Mouse (Mus musculus) midbrain, embryonic 12.5 days (tissue): ENCODE data around the gene Actn1. TPM values are rescaled to one million over a fixed set of nuclear protein-coding genes. Genes with fewer than 3 reads are reported as not detected.

Source experiments
- ATAC-seq: fragments of 200-750 bp; cut with Nextera tagmentation; 2 replicates; pipeline ENCODE4 v1.8.0; 2017; ENCODE audit warnings: low read depth, moderate TSS enrichment, moderate library complexity; ENCODE audit not compliant: low FRiP score
- H3K27ac ChIP-seq: fragments of 300-500 bp; sonication (generic); replicated peaks from 2 replicates; pipeline ENCODE4 v1.5.1; 2016; ENCODE audit warnings: mild to moderate bottlenecking
- H3K27me3 ChIP-seq: fragments of 300-500 bp; sonication (generic); 2 replicates; pipeline ENCODE4 v1.6.1; 2016; ENCODE audit warnings: mild to moderate bottlenecking
- H3K36me3 ChIP-seq: fragments of 300-500 bp; sonication (generic); 2 replicates; pipeline ENCODE4 v1.6.1; 2016
- H3K4me1 ChIP-seq: fragments of 300-500 bp; sonication (generic); 2 replicates; pipeline ENCODE4 v1.6.1; 2016
- H3K4me2 ChIP-seq: fragments of 300-500 bp; sonication (generic); replicated peaks from 2 replicates; pipeline ENCODE4 v1.6.1; 2016; ENCODE audit warnings: mild to moderate bottlenecking, moderate library complexity
- H3K4me3 ChIP-seq: fragments of 300-500 bp; sonication (generic); 2 replicates; pipeline ENCODE4 v1.5.1; 2016; ENCODE audit warnings: mild to moderate bottlenecking
- H3K9ac ChIP-seq: fragments of 300-500 bp; sonication (generic); replicated peaks from 2 replicates; pipeline ENCODE4 v1.6.1; 2016; ENCODE audit warnings: mild to moderate bottlenecking, moderate library complexity
- H3K9me3 ChIP-seq: fragments of 300-500 bp; sonication (generic); 2 replicates; pipeline ENCODE4 v1.6.1; 2016; ENCODE audit warnings: mild to moderate bottlenecking
- WGBS: fragments of 180-500 bp; shearing (Covaris S2); methylation state at CpG from one replicate; pipeline ENCODE4 v1.1.7; 2016; 5-methylcytosine and 5-hydroxymethylcytosine counted together
- polyA plus RNA-seq: library from polyadenylated mRNA; unstranded; fragments of >200 nt; fragmentation: Nextera tagmentation; extraction: Ambion mirVana; gene quantifications from 2 replicates; pipeline ENCODE4 v1.2.1, GENCODE M21; 2016

Gene Actn1
- polyA plus RNA-seq, 1 experiment from 2014 or later, result 18.9 TPM

GRCm38 (mm10) chr12:80131359-80132249, 128.6 kb downstream of the Actn1 start:
- H3K9ac ChIP-seq, result peak overlapping the region; percentile 88; the same call in 1 of the 2 replicates
- H3K27ac ChIP-seq, result peak overlapping the region; percentile 95
- H3K4me2 ChIP-seq, result peak overlapping the region; percentile 64
- H3K4me1 ChIP-seq, result peaks cover 35% of the 10 kb centered on the region
- WGBS, result 56% methylated on average over 17 of the region's 17 CpGs
- peak; percentile 28; the same call in 1 of the 2 replicates for ATAC-seq
- H3K36me3 ChIP-seq, result no peaks in the 10 kb centered on the region
- peaks cover 6% of the 10 kb centered on the region; the same call in 1 of the 2 replicates for H3K27me3 ChIP-seq
- H3K9me3 ChIP-seq, result no peaks in the 10 kb centered on the region
- peak overlapping the region; percentile 61 for H3K4me3 ChIP-seq

GRCm38 (mm10) chr12:80130558-80131358, 129.4 kb downstream of the Actn1 start:
- Histone ChIP-seq H3K27ac (peak overlapping the region; percentile 95), H3K4me2 (peak overlapping the region; percentile 64), H3K4me3 (no peak overlapping the region), H3K36me3 (no peaks in the 10 kb centered on the region), H3K27me3 (peaks cover 6% of the 10 kb centered on the region; the same call in 1 of the 2 replicates), H3K4me1 (peaks cover 35% of the 10 kb centered on the region), H3K9me3 (no peaks in the 10 kb centered on the region), H3K9ac (peak overlapping the region; percentile 88; the same call in 1 of the 2 replicates)
- peak; percentile 55 for ATAC-seq
- WGBS, result 13% methylated on average over 6 of the region's 6 CpGs

GRCm38 (mm10) chr12:80129531-80129930, 130.6 kb downstream of the Actn1 start:
- Histone ChIP-seq H3K36me3 (no peaks in the 10 kb centered on the region), H3K4me2 (no peak overlapping the region), H3K9ac (no peak overlapping the region), H3K9me3 (no peaks in the 10 kb centered on the region), H3K4me1 (peaks cover 35% of the 10 kb centered on the region), H3K27ac (no peak overlapping the region), H3K27me3 (peaks cover 2% of the 10 kb centered on the region; the same call in 1 of the 2 replicates), H3K4me3 (no peak overlapping the region)
- no peak for ATAC-seq
- WGBS, result 97% methylated on average over 8 of the region's 8 CpGs

- Histone ChIP-seq H3K9me3 (no peaks in the 10 kb centered on the region), H3K36me3 (no peaks in the 10 kb centered on the region), H3K4me2 (no peak overlapping the region), H3K4me3 (no peak overlapping the region), H3K27ac (no peak overlapping the region), H3K4me1 (peaks cover 44% of the 10 kb centered on the region), H3K27me3 (no peaks in the 10 kb centered on the region), H3K9ac (no peak overlapping the region)
- 83% methylated on average over 5 of the region's 5 CpGs for WGBS
- no peak for ATAC-seq
Measured at GRCm38 (mm10) chr12:80127191-80127762, 132.9 kb downstream of the Actn1 start.

- no peaks in the 10 kb centered on the region for H3K27me3 ChIP-seq
- no peak overlapping the region for H3K4me3 ChIP-seq
- H3K27ac ChIP-seq, result no peak overlapping the region
- peaks cover 6% of the 10 kb centered on the region for H3K36me3 ChIP-seq
- ATAC-seq, result no peak
- no peaks in the 10 kb centered on the region for H3K9me3 ChIP-seq
- 92% methylated on average over 5 of the region's 5 CpGs for WGBS
- no peak overlapping the region for H3K4me2 ChIP-seq
- peaks cover 24% of the 10 kb centered on the region for H3K4me1 ChIP-seq
- no peak overlapping the region for H3K9ac ChIP-seq
Measured at GRCm38 (mm10) chr12:80125316-80125715, 134.9 kb downstream of the Actn1 start.

- no peaks in the 10 kb centered on the region for H3K27me3 ChIP-seq
- 73% methylated on average over 3 of the region's 3 CpGs for WGBS
- no peak overlapping the region for H3K4me3 ChIP-seq
- H3K27ac ChIP-seq, result no peak overlapping the region
- ATAC-seq, result no peak
- H3K4me2 ChIP-seq, result no peak overlapping the region
- no peaks in the 10 kb centered on the region for H3K9me3 ChIP-seq
- peaks cover 19% of the 10 kb centered on the region; the same call in 1 of the 2 replicates for H3K4me1 ChIP-seq
- H3K9ac ChIP-seq, result no peak overlapping the region
- peaks cover 7% of the 10 kb centered on the region for H3K36me3 ChIP-seq
Measured at GRCm38 (mm10) chr12:80124756-80125155, 135.4 kb downstream of the Actn1 start.

- Histone ChIP-seq H3K9ac (no peak overlapping the region), H3K27me3 (no peaks in the 10 kb centered on the region), H3K9me3 (no peaks in the 10 kb centered on the region), H3K4me3 (no peak overlapping the region), H3K4me2 (no peak overlapping the region), H3K4me1 (peaks cover 13% of the 10 kb centered on the region; the same call in 1 of the 2 replicates), H3K27ac (no peak overlapping the region), H3K36me3 (peaks cover 7% of the 10 kb centered on the region)
- ATAC-seq, result no peak
- 80% methylated on average over 3 of the region's 3 CpGs for WGBS
Measured at GRCm38 (mm10) chr12:80124211-80124610, 136.0 kb downstream of the Actn1 start.

GRCm38 (mm10) chr12:80123227-80123803, 136.9 kb downstream of the Actn1 start:
- Histone ChIP-seq H3K9me3 (no peaks in the 10 kb centered on the region), H3K27me3 (no peaks in the 10 kb centered on the region), H3K4me1 (peaks cover 13% of the 10 kb centered on the region; the same call in 1 of the 2 replicates), H3K9ac (no peak overlapping the region), H3K27ac (peak overlapping the region; percentile 11), H3K4me2 (no peak overlapping the region), H3K36me3 (peaks cover 7% of the 10 kb centered on the region), H3K4me3 (no peak overlapping the region)
- no peak for ATAC-seq
- 86% methylated on average over 4 of the region's 4 CpGs for WGBS

- H3K4me1 ChIP-seq, result peaks cover 17% of the 10 kb centered on the region
- no peaks in the 10 kb centered on the region for H3K9me3 ChIP-seq
- no peak overlapping the region for H3K4me3 ChIP-seq
- 97% methylated on average over 1 of the region's 1 CpGs for WGBS
- peaks cover 7% of the 10 kb centered on the region for H3K36me3 ChIP-seq
- no peak for ATAC-seq
- no peak overlapping the region for H3K4me2 ChIP-seq
- H3K9ac ChIP-seq, result no peak overlapping the region
- no peaks in the 10 kb centered on the region for H3K27me3 ChIP-seq
- H3K27ac ChIP-seq, result no peak overlapping the region
Measured at GRCm38 (mm10) chr12:80121438-80121837, 138.7 kb downstream of the Actn1 start.

GRCm38 (mm10) chr12:80118588-80118987, 141.6 kb downstream of the Actn1 start:
- Histone ChIP-seq H3K9ac (no peak overlapping the region), H3K27ac (no peak overlapping the region), H3K36me3 (peaks cover 7% of the 10 kb centered on the region), H3K27me3 (peaks cover 5% of the 10 kb centered on the region; the same call in 1 of the 2 replicates), H3K4me1 (peaks cover 33% of the 10 kb centered on the region), H3K9me3 (no peaks in the 10 kb centered on the region), H3K4me2 (no peak overlapping the region), H3K4me3 (no peak overlapping the region)
- 90% methylated on average over 1 of the region's 1 CpGs for WGBS
- no peak for ATAC-seq
